8 mouse cellular contexts compared by ENCODE assay signal in genomic region chr1:184035346-184035903, GRCm38 (mm10). TPM values are rescaled to one million over a fixed set of nuclear protein-coding genes. Genes with fewer than 3 reads are reported as not detected.
DNase-seq lines count a peak whose midpoint lies in the region; ATAC-seq and TF ChIP-seq lines count a peak whose summit lies in the region.

No protein-coding gene starts in this region.

- TF ChIP-seq EP300 in CH12.LX (IDR thresholded peaks at IDR 0.05; ENCODE audit: low read length): no peak

- TF ChIP-seq RAD21 in CH12.LX (IDR thresholded peaks at IDR 0.05; ENCODE audit: low read depth, low read length): no peak

- no peak for TF ChIP-seq CTCF in CH12.LX (conservative IDR thresholded peaks at IDR 0.05 in 1 of 2, IDR thresholded peaks at IDR 0.05 in 1 of 2; ENCODE audit: low read depth in 2 of 2, low read length in 2 of 2)

- H3K9ac ChIP-seq in heart, embryonic 12.5 days: peak overlapping the region; percentile 77
- no peak overlapping the region for H3K9ac ChIP-seq in CH12.LX (ENCODE audit: insufficient read depth, low read depth)
- H3K9ac ChIP-seq in forebrain, embryonic 11.5 days (ENCODE audit: low read length): peak overlapping the region; percentile 54
- H3K9ac ChIP-seq in liver, embryonic 13.5 days: peak overlapping the region; percentile 69

- dilution Hi-C loops in CH12.LX (cut with MboI; ENCODE audit: extremely low pct_ligation_motif_present, extremely low pct_unique_long_range_greater_than_20kb, low sequenced_read_pairs): no loop called here

- no peaks in the 10 kb centered on the region for H3K79me2 ChIP-seq in CH12.LX (replicated peaks; ENCODE audit: control insufficient read depth, extremely low read depth, insufficient read depth, poor library complexity, severe bottlenecking)

- no peaks in the 10 kb centered on the region for H3K9me3 ChIP-seq in heart, embryonic 12.5 days (replicated peaks)
- no peaks in the 10 kb centered on the region for H3K9me3 ChIP-seq in CH12.LX (replicated peaks; ENCODE audit: low read length)
- no peaks in the 10 kb centered on the region for H3K9me3 ChIP-seq in forebrain, embryonic 11.5 days (ENCODE audit: control insufficient read depth, low read length)
- H3K9me3 ChIP-seq in liver, embryonic 13.5 days (replicated peaks): no peaks in the 10 kb centered on the region

- peaks cover 30% of the 10 kb centered on the region for H3K36me3 ChIP-seq in heart, embryonic 12.5 days
- H3K36me3 ChIP-seq in CH12.LX (replicated peaks in 1 of 2; ENCODE audit: control insufficient read depth in 1 of 2, insufficient read depth in 1 of 2, low read length in 1 of 2): peaks cover 0 to 40% of the 10 kb centered on the region in 2 experiments
- no peaks in the 10 kb centered on the region for H3K36me3 ChIP-seq in forebrain, embryonic 11.5 days (ENCODE audit: control insufficient read depth, insufficient read depth, low read length)
- no peaks in the 10 kb centered on the region for H3K36me3 ChIP-seq in liver, embryonic 13.5 days

- DNase-seq in heart, postnatal 25 days (ENCODE audit: low spot score): no peak
- DNase-seq in CH12.LX (ENCODE audit: extremely low read depth): no peak
- no peak for DNase-seq in forebrain, embryonic 11.5 days (ENCODE audit: low spot score)
- no peak for DNase-seq in liver, embryonic 13.5 days
- DNase-seq in ovary, postnatal 36 days (ENCODE audit: low spot score): no peak
- DNase-seq in spleen, postnatal 4 days (ENCODE audit: low spot score in 2 of 2): no peak
- no peak for DNase-seq in gastrocnemius, postnatal 4 days (ENCODE audit: low spot score in 2 of 2)

- in situ Hi-C loops in CH12.LX (cut with MboI; ENCODE audit: low pct_ligation_motif_present, low pct_unique_long_range_greater_than_20kb, low sequenced_read_pairs): loop anchor here (25.0 kb wide), 2 partner anchors 202 to 373 kb away; no protein-coding TSS in a partner anchor

- peak overlapping the region; percentile 84 for H3K4me2 ChIP-seq in heart, embryonic 12.5 days
- H3K4me2 ChIP-seq in CH12.LX (ENCODE audit: insufficient read depth, low read depth, poor library complexity, severe bottlenecking): no peak overlapping the region
- peak overlapping the region; percentile 77 for H3K4me2 ChIP-seq in forebrain, embryonic 11.5 days (ENCODE audit: low read depth, low read length, severe bottlenecking)
- peak overlapping the region; percentile 98 for H3K4me2 ChIP-seq in liver, embryonic 13.5 days

- intact Hi-C loops in heart, postnatal 25 days (cut with DNase I): loop anchor here (5.0 to 10.0 kb wide), 3 partner anchors 137 to 699 kb away; partner anchors contain the start of gene Hlx

- no peak for ATAC-seq in heart, embryonic 12.5 days (ENCODE audit: insufficient number of reproducible peaks, low FRiP score)
- no peak for ATAC-seq in forebrain, embryonic 11.5 days (replicated peaks; ENCODE audit: low FRiP score)
- no peak for ATAC-seq in liver, embryonic 13.5 days (ENCODE audit: low read depth)

- peak overlapping the region; percentile 76 for H3K4me3 ChIP-seq in heart, embryonic 12.5 days
- H3K4me3 ChIP-seq in CH12.LX (replicated peaks in 1 of 3; ENCODE audit: low read depth in 2 of 3, low read length in 2 of 3, poor library complexity in 1 of 3): peak overlapping the region in 2 of 3 experiments; percentile 59 to 64
- peak overlapping the region; percentile 61 for H3K4me3 ChIP-seq in forebrain, embryonic 11.5 days (ENCODE audit: low read depth, low read length)
- peak overlapping the region; percentile 77 for H3K4me3 ChIP-seq in liver, embryonic 13.5 days (replicated peaks)

- 5% methylated on average over 12 of the region's 12 CpGs for WGBS in heart, embryonic 12.5 days
- WGBS in forebrain, embryonic 11.5 days: 6% methylated on average over 12 of the region's 12 CpGs
- WGBS in liver, embryonic 13.5 days (ENCODE audit: insufficient replicate concordance): 19% methylated on average over 12 of the region's 12 CpGs

- peak overlapping the region; percentile 89 for H3K27ac ChIP-seq in heart, embryonic 12.5 days (ENCODE audit: poor library complexity, severe bottlenecking)
- no peak overlapping the region for H3K27ac ChIP-seq in CH12.LX (ENCODE audit: insufficient read depth, low read depth)
- H3K27ac ChIP-seq in forebrain, embryonic 11.5 days (ENCODE audit: low read depth, low read length): no peak overlapping the region
- no peak overlapping the region for H3K27ac ChIP-seq in liver, embryonic 13.5 days

- no peaks in the 10 kb centered on the region for H3K27me3 ChIP-seq in heart, embryonic 12.5 days (replicated peaks)
- H3K27me3 ChIP-seq in CH12.LX (replicated peaks): no peaks in the 10 kb centered on the region
- H3K27me3 ChIP-seq in forebrain, embryonic 11.5 days (ENCODE audit: control insufficient read depth, insufficient read depth, low read length): no peaks in the 10 kb centered on the region
- no peaks in the 10 kb centered on the region for H3K27me3 ChIP-seq in liver, embryonic 13.5 days

- H3K4me1 ChIP-seq in heart, embryonic 12.5 days (replicated peaks): peaks cover 54% of the 10 kb centered on the region
- peaks cover 0 to 55% of the 10 kb centered on the region in 2 experiments; a peak in 2 of 4 replicates for H3K4me1 ChIP-seq in CH12.LX (ENCODE audit: control insufficient read depth in 1 of 2, insufficient read depth in 2 of 2)
- peaks cover 10% of the 10 kb centered on the region for H3K4me1 ChIP-seq in forebrain, embryonic 11.5 days (replicated peaks; ENCODE audit: control insufficient read depth, insufficient read depth, low read length)
- H3K4me1 ChIP-seq in liver, embryonic 13.5 days (replicated peaks): peaks cover 31% of the 10 kb centered on the region

- TF ChIP-seq POLR2A in CH12.LX (IDR thresholded peaks at IDR 0.05; ENCODE audit: low read depth, low read length): no peak

TF ChIP-seq in CH12.LX, 34 proteins besides CTCF, POLR2A, EP300 and RAD21:
- no peak for TF ChIP-seq IRF4 (IDR thresholded peaks at IDR 0.05; ENCODE audit: low read depth, low read length)
- no peak for TF ChIP-seq MYC (IDR thresholded peaks at IDR 0.05; ENCODE audit: low read depth, low read length)
- no peak for TF ChIP-seq CHD1 (IDR thresholded peaks at IDR 0.05; ENCODE audit: low read depth, low read length)
- TF ChIP-seq MXI1 (IDR thresholded peaks at IDR 0.05; ENCODE audit: low read depth, low read length): no peak
- no peak for TF ChIP-seq CHD2 (IDR thresholded peaks at IDR 0.05; ENCODE audit: low read length)
- no peak for TF ChIP-seq PAX5 (IDR thresholded peaks at IDR 0.05; ENCODE audit: low read length)
- no peak for TF ChIP-seq NRF1 (IDR thresholded peaks at IDR 0.05; ENCODE audit: low read depth, low read length)
- TF ChIP-seq USF2 (conservative IDR thresholded peaks at IDR 0.05; ENCODE audit: low read depth, low read length): no peak
- no peak for TF ChIP-seq ZMIZ1 (IDR thresholded peaks at IDR 0.05; ENCODE audit: low read depth, low read length)

RNA-seq across cellular contexts. Expression of gene 1700056E22Rik, which starts 1.3 kb away (rescaled TPM):
- 3.2 and 3.8 TPM in 2 replicates for polyA plus RNA-seq in heart, embryonic 12.5 days (2016; fragmentation: Nextera tagmentation; extraction: Ambion mirVana)
- total RNA-seq in heart, postnatal 25 days (2021): under 1 TPM; 0.75 to 0.86 TPM
- 0.25 and 0.34 TPM in 2 replicates for total RNA-seq in CH12.LX (2012; rRNA removed)
- 0.26 TPM in 1 of 2 replicates, not detected in the other for total RNA-seq in CH12.LX (2014; rRNA removed)
- polyA plus RNA-seq in CH12.LX (2012; ENCODE audit: insufficient read length, low read depth): 1.0 and 1.6 TPM in 2 replicates
- polyA plus RNA-seq in forebrain, embryonic 11.5 days (2014; fragmentation: Nextera tagmentation; extraction: Ambion mirVana): 1.2 and 2.0 TPM in 2 replicates
- 0.65 and 1.00 TPM in 2 replicates for polyA plus RNA-seq in liver, embryonic 13.5 days (2015; fragmentation: Nextera tagmentation; extraction: Ambion mirVana)
- 1 to 10 TPM; 2.4 to 2.9 TPM for total RNA-seq in gastrocnemius, postnatal 4 days (2021)

RNA-seq across cellular contexts. Expression of gene Dusp10, which starts 22.3 kb away (rescaled TPM):
- polyA plus RNA-seq in heart, embryonic 12.5 days (2016; fragmentation: Nextera tagmentation; extraction: Ambion mirVana): 13.0 and 14.9 TPM in 2 replicates
- 1 to 10 TPM; 7.4 to 8.6 TPM for total RNA-seq in heart, postnatal 25 days (2021)
- total RNA-seq in CH12.LX (2012; rRNA removed) (2.4 and 2.8 TPM in 2 replicates), CH12.LX (2014; rRNA removed) (11.2 and 14.2 TPM in 2 replicates)
- polyA plus RNA-seq in CH12.LX (2012; ENCODE audit: insufficient read length, low read depth): 13.9 and 16.1 TPM in 2 replicates
- 10.0 and 10.8 TPM in 2 replicates for polyA plus RNA-seq in forebrain, embryonic 11.5 days (2014; fragmentation: Nextera tagmentation; extraction: Ambion mirVana)
- 2.7 and 3.6 TPM in 2 replicates for polyA plus RNA-seq in liver, embryonic 13.5 days (2015; fragmentation: Nextera tagmentation; extraction: Ambion mirVana)
- 10 to 100 TPM; 30.4 to 35.9 TPM for total RNA-seq in gastrocnemius, postnatal 4 days (2021)
